Mouse (Mus musculus) ES-Bruce4 (cell line): ENCODE measurements around the gene Nrxn1.

ENCODE experiments used
- CTCF ChIP-seq: IDR thresholded peaks from one replicate; pipeline ENCODE4 v1.8.1; 2011; ENCODE audit warnings: low read depth, low read length
- EP300 ChIP-seq: IDR thresholded peaks from 2 replicates; pipeline ENCODE4 v1.6.1; 2011; ENCODE audit warnings: low read depth, low read length; ENCODE audit not compliant: insufficient read depth
- POLR2A ChIP-seq: IDR thresholded peaks from one replicate; pipeline ENCODE4 v1.8.1; 2011; ENCODE audit warnings: low read length; ENCODE audit not compliant: insufficient read depth

DNA sequence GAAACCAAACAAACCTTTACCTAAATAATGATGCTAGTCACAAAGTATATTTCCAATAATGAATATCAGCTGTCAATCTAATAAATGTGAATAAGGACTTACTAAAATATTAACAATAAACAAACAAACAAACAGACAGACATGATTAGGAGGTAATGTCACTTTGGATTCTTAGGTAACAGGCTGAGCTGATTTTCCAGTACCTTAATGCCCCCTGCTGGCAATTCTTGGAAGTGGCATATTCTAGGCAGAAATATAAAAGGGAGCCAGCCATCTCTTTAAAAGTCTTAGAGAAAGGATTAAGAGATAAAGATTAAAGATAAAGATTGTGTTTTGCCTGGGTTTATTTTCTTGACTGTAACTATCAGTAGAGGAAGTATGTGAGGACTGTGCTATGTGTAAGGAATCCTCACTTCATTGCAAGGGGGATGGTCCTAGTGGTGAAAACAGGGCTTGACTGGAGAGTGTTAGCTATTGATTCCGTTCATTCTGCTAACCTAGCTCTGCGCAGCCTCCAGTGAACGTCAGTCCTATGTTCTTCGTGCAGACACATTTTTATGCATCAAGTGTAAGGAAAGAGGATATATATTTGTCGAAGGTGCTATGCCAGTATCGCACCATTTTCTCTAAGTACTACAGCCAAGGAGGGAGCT is 591.7 kb downstream of the Nrxn1 start:
- TF ChIP-seq CTCF (peak; percentile 2), EP300 (no peak), POLR2A (no peak)
